Mouse (Mus musculus) liver, postnatal 0 days (tissue): Measurements from ENCODE around the gene Epn2. TPM values are rescaled to one million over a fixed set of nuclear protein-coding genes. Genes with fewer than 3 reads are reported as not detected.

Source experiments
- ATAC-seq: fragments of 200-750 bp; cut with Nextera tagmentation; 2 replicates; pipeline ENCODE4 v1.8.0; 2017; ENCODE audit warnings: mild to moderate bottlenecking, moderate library complexity
- DNase-seq: peaks from one replicate; pipeline ENCODE4 v3.0.0-alpha.2; 2016
- H3K27ac ChIP-seq: fragments of 300-500 bp; sonication (generic); 2 replicates; pipeline ENCODE4 v1.5.1; 2014; ENCODE audit warnings: antibody characterized with exemption, moderate library complexity, mild to moderate bottlenecking, low read depth
- H3K27me3 ChIP-seq: fragments of 300-500 bp; sonication (generic); 2 replicates; pipeline ENCODE4 v1.6.1; 2014; ENCODE audit warnings: low read length, control low read depth, mixed read lengths; ENCODE audit not compliant: insufficient read depth
- H3K36me3 ChIP-seq: fragments of 300-500 bp; sonication (generic); replicated peaks from 2 replicates; pipeline ENCODE4 v1.6.1; 2014; ENCODE audit warnings: mild to moderate bottlenecking, control low read depth, low read length, moderate library complexity, mixed read lengths; ENCODE audit not compliant: insufficient read depth
- H3K4me1 ChIP-seq: fragments of 300-500 bp; sonication (generic); 2 replicates; pipeline ENCODE4 v1.6.1; 2014; ENCODE audit warnings: antibody characterized with exemption, mild to moderate bottlenecking, control low read depth; ENCODE audit not compliant: insufficient read depth
- H3K4me2 ChIP-seq: fragments of 300-500 bp; sonication (generic); 2 replicates; pipeline ENCODE4 v1.6.1; 2014; ENCODE audit warnings: low read depth, mild to moderate bottlenecking, low read length, moderate library complexity, mixed read lengths
- H3K4me3 ChIP-seq: fragments of 300-500 bp; sonication (generic); 2 replicates; pipeline ENCODE4 v1.5.1; 2014; ENCODE audit warnings: low read depth, low read length
- H3K9ac ChIP-seq: fragments of 300-500 bp; sonication (generic); replicated peaks from 2 replicates; pipeline ENCODE4 v1.6.1; 2014; ENCODE audit warnings: mild to moderate bottlenecking, moderate library complexity
- H3K9me3 ChIP-seq: fragments of 300-500 bp; sonication (generic); 2 replicates; pipeline ENCODE4 v1.6.1; 2016; ENCODE audit warnings: mild to moderate bottlenecking, control low read depth, low read length, mixed read lengths
- CTCF ChIP-seq: sonication (generic); IDR thresholded peaks from 2 replicates; pipeline ENCODE4 v1.5.1; 2016; ENCODE audit warnings: antibody characterized with exemption, low read depth
- EP300 ChIP-seq: IDR thresholded peaks from 2 replicates; pipeline ENCODE4 v1.6.1; 2016; ENCODE audit warnings: antibody characterized with exemption, low read depth, mild to moderate bottlenecking
- WGBS: fragments of 180-500 bp; shearing (Covaris S2); extraction: QIAGEN DNeasy Blood & Tissue Kit; methylation state at CpG from one replicate; pipeline ENCODE4 v1.1.7; 2014; ENCODE audit not compliant: insufficient replicate concordance; 5-methylcytosine and 5-hydroxymethylcytosine counted together
- polyA plus RNA-seq: library from polyadenylated mRNA; unstranded; fragments of >200 nt; fragmentation: Nextera tagmentation; extraction: Ambion mirVana; gene quantifications from 2 replicates; pipeline ENCODE4 v1.2.1, GENCODE M21; 2015

Gene Epn2
- polyA plus RNA-seq, 1 experiment from 2014 or later, result 3.1 TPM

DNA sequence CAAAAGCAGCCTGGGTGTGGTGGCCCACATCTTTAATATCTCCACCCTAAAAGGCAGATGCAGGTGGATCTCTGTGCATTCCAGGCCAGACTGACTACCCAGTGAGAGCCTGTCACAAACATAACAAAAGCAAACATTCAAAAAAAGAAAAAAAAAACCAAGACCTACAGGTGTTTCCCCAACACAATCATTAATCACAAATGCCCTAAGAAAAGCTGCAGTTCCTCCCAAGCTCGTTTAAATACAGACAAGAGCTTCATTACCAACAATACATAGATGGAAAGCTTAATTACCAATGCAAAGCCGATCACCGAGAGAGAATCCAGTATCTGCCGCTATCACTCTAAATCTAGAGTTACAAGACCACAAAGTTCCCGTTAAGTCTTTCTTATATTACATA is 1.5 kb downstream of the Epn2 start:
- TF ChIP-seq EP300 (no peak), CTCF (no peak)
- no peak overlapping the region for H3K9ac ChIP-seq

DNA sequence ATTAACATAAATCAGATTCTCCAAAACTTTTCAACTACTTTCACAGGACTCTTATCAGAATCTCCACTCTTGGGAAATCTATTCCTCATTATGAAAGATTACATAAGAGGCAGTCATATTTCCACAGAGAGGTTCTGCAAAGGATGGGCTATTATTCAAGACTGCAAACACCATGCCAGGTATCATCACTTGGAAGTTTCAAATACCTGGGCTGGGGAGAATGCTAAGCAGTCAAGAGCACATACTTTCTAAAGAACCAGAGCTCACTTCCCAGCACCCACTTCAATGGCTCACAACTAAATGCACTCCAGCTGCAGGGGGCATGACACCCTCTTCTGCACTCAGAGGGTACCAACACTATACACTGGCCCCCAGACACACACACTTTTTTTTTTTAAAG is 2.1 kb downstream of the Epn2 start:
- peaks cover 17% of the 10 kb centered on the region; the same call in 1 of the 2 replicates for H3K27me3 ChIP-seq
- TF ChIP-seq EP300, result no peak
- no peak for TF ChIP-seq CTCF

More for the DNA sequence above, 1.5 kb downstream of the Epn2 start:
- ATAC-seq, result no peak
- Histone ChIP-seq H3K4me1 (peaks cover 10% of the 10 kb centered on the region), H3K9me3 (no peaks in the 10 kb centered on the region), H3K36me3 (no peaks in the 10 kb centered on the region), H3K27ac (no peak overlapping the region), H3K4me3 (peak overlapping the region; percentile 68; the same call in 1 of the 2 replicates), H3K27me3 (peaks cover 17% of the 10 kb centered on the region; the same call in 1 of the 2 replicates), H3K4me2 (peak overlapping the region; percentile 91)
- DNase-seq, result no peak
- 15% methylated on average over 5 of the region's 5 CpGs for WGBS

DNA sequence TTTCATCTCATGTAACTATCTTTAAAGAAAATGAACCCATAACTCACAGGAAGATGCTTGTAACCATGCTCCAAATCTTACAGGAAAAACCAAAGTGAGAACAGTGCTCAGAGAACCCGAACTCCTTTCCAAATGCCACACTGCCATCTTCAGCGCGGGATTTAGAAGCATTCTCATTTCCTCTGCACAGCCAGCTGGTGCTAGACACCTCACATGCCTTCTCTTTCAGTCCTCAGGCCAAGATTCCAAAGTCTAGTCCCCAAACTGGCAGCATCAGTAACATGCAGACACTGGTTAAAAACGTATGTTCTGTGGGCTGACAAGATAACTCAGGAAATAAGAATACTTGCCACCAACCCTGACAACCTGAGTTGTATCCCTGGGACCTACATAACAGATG is 6.2 kb downstream of the Epn2 start:
- Histone ChIP-seq H3K36me3 (no peaks in the 10 kb centered on the region), H3K27ac (no peak overlapping the region), H3K9ac (no peak overlapping the region), H3K4me2 (no peak overlapping the region), H3K27me3 (no peaks in the 10 kb centered on the region), H3K4me1 (peaks cover 5% of the 10 kb centered on the region), H3K9me3 (no peaks in the 10 kb centered on the region), H3K4me3 (no peak overlapping the region)
- DNase-seq, result no peak
- ATAC-seq, result no peak
- WGBS, result 57% methylated on average over 4 of the region's 4 CpGs
- TF ChIP-seq EP300 (no peak), CTCF (no peak)

More for the DNA sequence above, 2.1 kb downstream of the Epn2 start:
- H3K27ac ChIP-seq, result no peak overlapping the region
- peaks cover 10% of the 10 kb centered on the region for H3K4me1 ChIP-seq
- ATAC-seq (no peak), DNase-seq (no peak)
- H3K9me3 ChIP-seq, result no peaks in the 10 kb centered on the region
- no peaks in the 10 kb centered on the region for H3K36me3 ChIP-seq
- no peak overlapping the region for H3K9ac ChIP-seq
- no peak overlapping the region for H3K4me3 ChIP-seq
- peak overlapping the region; percentile 91; the same call in 1 of the 2 replicates for H3K4me2 ChIP-seq

DNA sequence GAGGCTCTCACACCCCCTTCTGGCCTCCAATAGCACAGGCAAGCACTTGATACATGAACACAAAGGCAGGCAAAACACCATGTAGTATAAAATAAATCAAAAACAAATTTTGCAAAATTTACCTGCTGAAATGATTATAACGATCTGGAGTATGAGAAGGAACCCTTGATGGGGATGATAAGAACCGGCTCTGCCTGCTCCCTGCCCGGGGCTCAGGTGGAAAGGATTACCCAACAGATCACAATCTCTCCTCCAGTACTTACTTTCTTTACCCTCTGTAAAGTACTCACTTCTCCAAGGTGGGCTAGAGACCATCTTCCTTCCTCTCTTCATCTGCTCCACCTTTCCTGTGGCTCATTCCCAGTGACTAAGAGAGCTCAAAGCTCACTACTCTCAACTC is 8.3 kb downstream of the Epn2 start:
- no peak for ATAC-seq

DNA sequence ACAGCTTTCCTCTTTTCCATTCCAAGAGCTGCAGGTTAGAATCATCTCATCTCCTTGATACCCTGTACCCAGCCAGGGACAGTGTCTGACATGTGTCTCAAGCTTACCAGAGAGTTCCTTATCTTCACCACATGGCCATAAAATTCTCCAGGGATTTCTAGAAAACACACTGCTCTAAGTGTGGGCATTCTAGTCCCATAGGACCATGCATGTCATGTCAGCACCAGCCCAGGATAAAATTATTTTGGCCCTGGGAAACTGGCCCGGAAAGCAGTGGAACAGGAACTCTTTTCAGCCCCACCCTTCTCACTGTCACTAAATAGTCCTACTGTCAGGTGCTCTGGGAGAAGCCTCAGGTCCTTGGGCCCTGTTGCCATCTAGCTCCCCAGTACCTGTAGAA is 9.8 kb downstream of the Epn2 start:
- H3K9ac ChIP-seq, result no peak overlapping the region
- H3K36me3 ChIP-seq, result no peaks in the 10 kb centered on the region
- TF ChIP-seq EP300 (no peak), CTCF (no peak)
- no peak overlapping the region for H3K4me3 ChIP-seq
- no peak overlapping the region for H3K4me2 ChIP-seq
- no peaks in the 10 kb centered on the region for H3K4me1 ChIP-seq
- DNase-seq (no peak), ATAC-seq (no peak)
- H3K27ac ChIP-seq, result no peak overlapping the region
- WGBS, result 73% methylated on average over 1 of the region's 1 CpGs
- H3K9me3 ChIP-seq, result no peaks in the 10 kb centered on the region
- H3K27me3 ChIP-seq, result no peaks in the 10 kb centered on the region

More for the DNA sequence above, 8.3 kb downstream of the Epn2 start:
- H3K27me3 ChIP-seq, result no peaks in the 10 kb centered on the region
- H3K9ac ChIP-seq, result no peak overlapping the region
- no peaks in the 10 kb centered on the region for H3K4me1 ChIP-seq
- H3K27ac ChIP-seq, result no peak overlapping the region
- H3K9me3 ChIP-seq, result no peaks in the 10 kb centered on the region
- DNase-seq, result no peak
- WGBS, result 88% methylated on average over 3 of the region's 3 CpGs
- H3K36me3 ChIP-seq, result no peaks in the 10 kb centered on the region
- no peak for TF ChIP-seq CTCF
- no peak for TF ChIP-seq EP300
- no peak overlapping the region for H3K4me3 ChIP-seq
- H3K4me2 ChIP-seq, result no peak overlapping the region

DNA sequence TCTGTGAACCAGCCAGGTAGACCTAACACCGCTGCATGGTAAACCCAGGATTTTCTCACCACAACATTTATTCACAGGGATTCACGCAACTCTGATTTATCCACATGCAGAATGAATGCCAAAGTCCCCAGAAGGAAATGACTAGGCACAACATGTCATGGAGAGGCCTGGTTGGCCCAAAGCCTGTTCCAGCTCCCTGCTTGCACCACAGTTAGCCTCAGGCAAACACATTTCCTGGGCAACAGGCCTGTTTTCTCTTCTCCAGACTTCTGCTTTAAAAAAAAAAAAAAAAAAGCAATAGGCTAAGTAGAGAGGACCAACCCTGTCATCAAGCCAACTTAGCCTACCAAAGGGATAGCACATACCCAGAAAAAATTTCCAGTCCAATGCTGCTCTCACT is 14.9 kb downstream of the Epn2 start:
- H3K27me3 ChIP-seq, result no peaks in the 10 kb centered on the region
- 68% methylated on average over 2 of the region's 2 CpGs for WGBS
- H3K9me3 ChIP-seq, result no peaks in the 10 kb centered on the region
- peaks cover 11% of the 10 kb centered on the region for H3K4me1 ChIP-seq
- TF ChIP-seq CTCF (no peak), EP300 (no peak)
- ATAC-seq (peak; percentile 93), DNase-seq (peak; percentile 51)
- no peak overlapping the region for H3K4me2 ChIP-seq
- no peak overlapping the region for H3K4me3 ChIP-seq
- no peaks in the 10 kb centered on the region for H3K36me3 ChIP-seq
- H3K9ac ChIP-seq, result no peak overlapping the region
- peak overlapping the region; percentile 80 for H3K27ac ChIP-seq

DNA sequence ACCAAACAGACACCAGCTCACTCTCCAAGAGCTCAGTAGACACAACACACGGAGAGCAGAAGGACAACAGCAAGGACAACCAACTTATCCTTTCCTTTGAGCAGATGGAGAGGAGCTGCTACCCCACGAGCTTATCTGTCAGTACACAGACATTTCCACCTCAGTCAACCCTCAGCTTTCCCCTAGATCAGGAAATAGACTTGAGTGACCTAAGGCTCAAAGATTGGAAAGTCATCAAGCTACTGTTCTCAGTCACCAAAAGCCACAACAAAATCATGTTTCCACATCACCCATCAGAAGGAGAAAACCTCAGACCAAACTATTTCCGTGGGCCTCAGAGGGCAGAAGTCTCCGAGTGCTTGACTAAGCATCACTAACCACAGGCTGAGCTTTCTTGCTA is 15.5 kb downstream of the Epn2 start:
- Histone ChIP-seq H3K36me3 (no peaks in the 10 kb centered on the region), H3K4me2 (no peak overlapping the region), H3K9ac (no peak overlapping the region), H3K4me3 (no peak overlapping the region), H3K27me3 (no peaks in the 10 kb centered on the region), H3K27ac (peak overlapping the region; percentile 80), H3K4me1 (peaks cover 11% of the 10 kb centered on the region), H3K9me3 (no peaks in the 10 kb centered on the region)
- WGBS, result 17% methylated on average over 4 of the region's 4 CpGs
- no peak for DNase-seq
- TF ChIP-seq EP300, result no peak
- ATAC-seq, result no peak
